Mouse (Mus musculus) heart, embryonic 11.5 days (tissue): ENCODE measurements around the gene Npas2. TPM values are rescaled to one million over a fixed set of nuclear protein-coding genes. Genes with fewer than 3 reads are reported as not detected.

Source experiments
- ATAC-seq: fragments of 200-750 bp; cut with Nextera tagmentation; replicated peaks from 2 replicates; pipeline ENCODE4 v1.8.0; 2017; ENCODE audit warnings: moderate library complexity; ENCODE audit not compliant: insufficient number of reproducible peaks, low FRiP score, low TSS enrichment
- H3K27ac ChIP-seq: fragments of 300-500 bp; sonication (generic); 2 replicates; pipeline ENCODE4 v1.5.1; 2014; ENCODE audit warnings: mild to moderate bottlenecking, low read depth, low read length
- H3K27me3 ChIP-seq: fragments of 300-500 bp; sonication (generic); 2 replicates; pipeline ENCODE4 v1.6.1; 2014; ENCODE audit warnings: mild to moderate bottlenecking, low read length, mixed read lengths; ENCODE audit not compliant: control insufficient read depth, insufficient read depth
- H3K36me3 ChIP-seq: fragments of 300-500 bp; sonication (generic); 2 replicates; pipeline ENCODE4 v1.6.1; 2014; ENCODE audit warnings: mild to moderate bottlenecking, low read length, moderate library complexity, mixed read lengths; ENCODE audit not compliant: control insufficient read depth, insufficient read depth
- H3K4me1 ChIP-seq: fragments of 300-500 bp; sonication (generic); 2 replicates; pipeline ENCODE4 v1.6.1; 2014; ENCODE audit warnings: low read length; ENCODE audit not compliant: control insufficient read depth, insufficient read depth
- H3K4me2 ChIP-seq: fragments of 300-500 bp; sonication (generic); 2 replicates; pipeline ENCODE4 v1.6.1; 2014; ENCODE audit warnings: mild to moderate bottlenecking, moderate library complexity
- H3K4me3 ChIP-seq: fragments of 300-500 bp; sonication (generic); 2 replicates; pipeline ENCODE4 v1.5.1; 2014; ENCODE audit warnings: low read depth, low read length
- H3K9ac ChIP-seq: fragments of 300-500 bp; sonication (generic); 2 replicates; pipeline ENCODE4 v1.6.1; 2014; ENCODE audit warnings: mild to moderate bottlenecking, low read depth, low read length, moderate library complexity
- H3K9me3 ChIP-seq: fragments of 300-500 bp; sonication (generic); replicated peaks from 2 replicates; pipeline ENCODE4 v1.6.1; 2016; ENCODE audit warnings: low read length; ENCODE audit not compliant: control insufficient read depth
- WGBS: fragments of 180-500 bp; shearing (Covaris S2); extraction: QIAGEN DNeasy Blood & Tissue Kit; methylation state at CpG from one replicate; pipeline ENCODE4 v1.1.7; 2014; ENCODE audit not compliant: insufficient replicate concordance; 5-methylcytosine and 5-hydroxymethylcytosine counted together
- polyA plus RNA-seq: library from polyadenylated mRNA; unstranded; fragments of >200 nt; fragmentation: Nextera tagmentation; extraction: Ambion mirVana; gene quantifications from 2 replicates; pipeline ENCODE4 v1.2.1, GENCODE M21; 2014

Gene Npas2
- polyA plus RNA-seq, 1 experiment from 2014 or later: 0.13 TPM

GRCm38 (mm10) chr1:39396347-39396746 is 202.8 kb downstream of the Npas2 start:
- H3K36me3 ChIP-seq: peaks cover 2% of the 10 kb centered on the region; the same call in 1 of the 2 replicates
- H3K27me3 ChIP-seq: no peaks in the 10 kb centered on the region
- H3K4me2 ChIP-seq: no peak overlapping the region
- H3K9me3 ChIP-seq: peaks cover 3% of the 10 kb centered on the region; the same call in 1 of the 2 replicates
- no peak overlapping the region for H3K27ac ChIP-seq
- WGBS: 51% methylated on average over 4 of the region's 4 CpGs
- ATAC-seq: no peak
- H3K4me1 ChIP-seq: no peaks in the 10 kb centered on the region
- H3K9ac ChIP-seq: no peak overlapping the region
- no peak overlapping the region for H3K4me3 ChIP-seq

GRCm38 (mm10) chr1:39398284-39398683 is 204.8 kb downstream of the Npas2 start:
- no peak for ATAC-seq
- Histone ChIP-seq H3K4me2 (no peak overlapping the region), H3K27me3 (no peaks in the 10 kb centered on the region), H3K36me3 (peaks cover under 1% of the 10 kb centered on the region; the same call in 1 of the 2 replicates), H3K9ac (no peak overlapping the region), H3K27ac (no peak overlapping the region), H3K4me3 (no peak overlapping the region), H3K4me1 (no peaks in the 10 kb centered on the region), H3K9me3 (peaks cover 3% of the 10 kb centered on the region; the same call in 1 of the 2 replicates)
- WGBS: 69% methylated on average over 6 of the region's 6 CpGs

- ATAC-seq: no peak
- H3K9me3 ChIP-seq: peaks cover 3% of the 10 kb centered on the region; the same call in 1 of the 2 replicates
- no peak overlapping the region for H3K4me3 ChIP-seq
- 52% methylated on average over 4 of the region's 4 CpGs for WGBS
- H3K4me2 ChIP-seq: no peak overlapping the region
- H3K4me1 ChIP-seq: no peaks in the 10 kb centered on the region
- no peaks in the 10 kb centered on the region for H3K27me3 ChIP-seq
- no peaks in the 10 kb centered on the region; the same call in 1 of the 2 replicates for H3K36me3 ChIP-seq
- no peak overlapping the region for H3K27ac ChIP-seq
- no peak overlapping the region for H3K9ac ChIP-seq
Measured at GRCm38 (mm10) chr1:39399228-39399627, 205.7 kb downstream of the Npas2 start.

- peaks cover 3% of the 10 kb centered on the region; the same call in 1 of the 2 replicates for H3K9me3 ChIP-seq
- no peak overlapping the region for H3K9ac ChIP-seq
- WGBS: 90% methylated on average over 3 of the region's 3 CpGs
- H3K4me2 ChIP-seq: no peak overlapping the region
- no peaks in the 10 kb centered on the region for H3K4me1 ChIP-seq
- H3K27ac ChIP-seq: no peak overlapping the region
- ATAC-seq: no peak
- H3K27me3 ChIP-seq: no peaks in the 10 kb centered on the region
- no peaks in the 10 kb centered on the region; the same call in 1 of the 2 replicates for H3K36me3 ChIP-seq
- no peak overlapping the region for H3K4me3 ChIP-seq
Measured at GRCm38 (mm10) chr1:39400173-39400572, 206.6 kb downstream of the Npas2 start.

- no peak overlapping the region for H3K27ac ChIP-seq
- H3K36me3 ChIP-seq: no peaks in the 10 kb centered on the region
- H3K4me1 ChIP-seq: no peaks in the 10 kb centered on the region
- ATAC-seq: no peak
- H3K9ac ChIP-seq: no peak overlapping the region
- no peaks in the 10 kb centered on the region for H3K9me3 ChIP-seq
- H3K4me2 ChIP-seq: no peak overlapping the region
- no peaks in the 10 kb centered on the region for H3K27me3 ChIP-seq
- WGBS: 73% methylated on average over 4 of the region's 4 CpGs
- H3K4me3 ChIP-seq: no peak overlapping the region
Measured at GRCm38 (mm10) chr1:39407108-39407507, 213.6 kb downstream of the Npas2 start.

- no peak overlapping the region for H3K9ac ChIP-seq
- H3K27ac ChIP-seq: no peak overlapping the region
- no peaks in the 10 kb centered on the region for H3K36me3 ChIP-seq
- 86% methylated on average over 6 of the region's 6 CpGs for WGBS
- no peaks in the 10 kb centered on the region for H3K27me3 ChIP-seq
- H3K4me2 ChIP-seq: no peak overlapping the region
- no peak overlapping the region for H3K4me3 ChIP-seq
- no peaks in the 10 kb centered on the region for H3K9me3 ChIP-seq
- ATAC-seq: no peak
- H3K4me1 ChIP-seq: no peaks in the 10 kb centered on the region
Measured at GRCm38 (mm10) chr1:39408123-39408522, 214.6 kb downstream of the Npas2 start.

GRCm38 (mm10) chr1:39408668-39409067 is 215.1 kb downstream of the Npas2 start:
- whole genome bisulfite sequencing: 73% methylated on average over 7 of the region's 7 CpGs
- H3K27me3 ChIP-seq: no peaks in the 10 kb centered on the region

GRCm38 (mm10) chr1:39410085-39410821 is 216.7 kb downstream of the Npas2 start:
- H3K27ac ChIP-seq: no peak overlapping the region
- no peak for ATAC-seq
- 86% methylated on average over 19 of the region's 19 CpGs for WGBS
- no peaks in the 10 kb centered on the region for H3K4me1 ChIP-seq
- peaks cover 3% of the 10 kb centered on the region; the same call in 1 of the 2 replicates for H3K9me3 ChIP-seq
- no peaks in the 10 kb centered on the region for H3K27me3 ChIP-seq
- H3K9ac ChIP-seq: no peak overlapping the region
- no peak overlapping the region for H3K4me2 ChIP-seq
- H3K4me3 ChIP-seq: no peak overlapping the region
- no peaks in the 10 kb centered on the region for H3K36me3 ChIP-seq

More at GRCm38 (mm10) chr1:39408668-39409067, 215.1 kb downstream of the Npas2 start:
- H3K36me3 ChIP-seq: no peaks in the 10 kb centered on the region
- ATAC-seq: no peak
- no peaks in the 10 kb centered on the region for H3K4me1 ChIP-seq
- H3K9ac ChIP-seq: no peak overlapping the region
- no peak overlapping the region for H3K4me3 ChIP-seq
- H3K4me2 ChIP-seq: no peak overlapping the region
- no peak overlapping the region for H3K27ac ChIP-seq
- no peaks in the 10 kb centered on the region for H3K9me3 ChIP-seq
